Mouse (Mus musculus) lung, postnatal 25 days (tissue): Measurements from ENCODE around the gene Ap2a1.
"Not testable (repeated sequence)": the region's sequence is repeated elsewhere in the genome, so short reads cannot be mapped to it uniquely, and the experiment has no call there.

Source experiments
- DNase-seq: peaks from one replicate; pipeline ENCODE4 v3.0.0; 2022; ENCODE audit warnings: low spot score

The Ap2a1 gene

GRCm38 (mm10) chr7:44893197-44893596 lies 36.1 kb downstream of the Ap2a1 start:
- no peak for DNase-seq

DNA sequence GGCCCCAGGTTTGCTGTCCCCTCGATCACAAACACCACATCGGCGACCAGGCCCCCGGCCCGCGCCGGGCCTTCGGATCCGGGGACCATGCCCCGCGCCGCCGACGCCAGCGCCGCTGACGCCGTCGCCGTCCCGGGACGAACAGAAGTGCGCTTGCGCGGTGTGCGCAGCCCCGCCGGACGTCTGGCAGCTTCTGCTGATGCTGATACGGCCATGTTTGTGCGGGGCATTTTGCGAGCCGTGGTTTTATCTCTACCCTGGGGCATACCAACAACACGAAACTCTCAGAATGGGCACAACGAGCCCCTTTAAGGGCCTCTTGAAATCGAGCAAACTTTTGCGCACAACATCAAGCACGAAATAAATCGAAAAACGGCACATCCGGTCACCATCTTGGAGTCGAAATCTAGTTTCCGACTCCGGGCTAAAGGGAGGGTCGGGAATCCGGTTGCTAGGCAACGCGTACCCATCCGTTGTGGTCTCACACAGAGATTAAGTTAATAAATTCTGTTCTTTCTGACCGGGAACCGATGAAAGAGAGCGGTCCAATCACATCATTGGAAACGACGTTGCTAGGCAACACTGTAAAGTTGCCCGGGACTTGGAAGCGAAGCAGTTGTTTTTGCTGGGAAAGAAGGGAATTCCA lies 36.9 kb downstream of the Ap2a1 start, which contains the start of gene Med25:
Med25 (minus strand) TSS at position 437 of the 646 bp plus-strand sequence.
- peak; percentile 94 for DNase-seq

- no peak for DNase-seq
Observed at GRCm38 (mm10) chr7:44891611-44892010, 37.7 kb downstream of the Ap2a1 start.

DNA sequence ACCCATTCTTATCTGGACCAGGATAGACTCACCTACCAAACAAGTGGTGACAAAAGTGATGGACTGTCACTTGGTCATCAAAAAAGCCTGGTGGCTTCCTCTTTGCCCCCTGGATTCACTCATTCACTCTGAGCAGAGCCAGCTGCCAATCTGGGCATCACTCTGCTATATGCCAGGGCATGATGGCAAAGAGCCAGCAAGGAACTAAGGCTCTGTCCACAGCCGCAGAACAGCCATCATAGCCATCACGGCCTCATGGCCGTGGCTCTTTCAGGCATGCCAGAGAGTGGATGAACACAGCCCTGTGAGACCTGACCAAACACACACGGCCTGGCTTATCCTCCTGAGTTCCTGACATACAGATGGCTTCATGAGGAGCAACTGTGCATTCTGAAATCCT lies 38.6 kb downstream of the Ap2a1 start:
- DNase-seq: no peak

- DNase-seq: no peak
Observed at GRCm38 (mm10) chr7:44890180-44890579, 39.1 kb downstream of the Ap2a1 start.

GRCm38 (mm10) chr7:44888256-44889105 lies 40.8 kb downstream of the Ap2a1 start:
- no peak for DNase-seq

DNA sequence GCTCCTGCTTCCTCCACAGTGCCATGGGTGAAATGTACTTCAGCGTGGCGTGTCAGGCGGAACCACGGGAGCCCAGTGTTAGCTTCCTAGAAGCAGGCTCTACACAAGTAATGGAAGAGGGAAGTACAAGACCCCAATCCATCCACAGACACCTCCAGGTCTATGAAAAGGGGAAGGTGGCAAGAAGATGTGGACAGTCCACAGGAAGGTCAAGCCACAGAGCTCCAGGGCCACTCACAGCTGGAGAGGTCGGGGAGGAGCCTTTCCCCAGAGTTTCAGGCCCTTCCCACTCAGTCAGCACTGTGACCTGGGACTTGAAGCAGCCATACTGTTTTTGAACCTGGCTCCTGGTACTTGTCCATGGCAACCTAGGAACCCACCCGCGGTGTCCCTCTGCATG lies 42.3 kb downstream of the Ap2a1 start:
- no peak for DNase-seq

DNA sequence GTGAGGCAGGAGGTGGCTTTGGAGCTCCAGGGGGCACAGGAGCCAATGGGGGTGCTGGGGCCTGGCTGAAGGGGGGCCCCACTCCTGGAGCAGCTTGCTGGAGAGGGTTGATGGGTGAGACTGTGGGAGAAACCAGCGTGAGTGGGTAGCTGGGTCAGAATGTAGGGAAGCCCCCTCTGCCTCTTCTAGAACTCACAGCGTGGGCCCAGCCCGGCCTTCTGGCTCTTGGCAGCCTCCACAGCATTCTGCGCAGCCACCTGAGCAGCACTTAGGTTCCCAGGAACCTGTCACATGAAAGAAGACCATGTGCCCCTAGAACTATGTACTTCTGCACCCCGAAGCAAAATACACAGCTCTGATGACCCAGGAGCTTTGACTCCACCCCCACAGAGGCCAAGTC lies 44.7 kb downstream of the Ap2a1 start:
- no peak for DNase-seq

- no peak for DNase-seq
Observed at GRCm38 (mm10) chr7:44883036-44883435, 46.3 kb downstream of the Ap2a1 start.

- DNase-seq: no peak
Observed at GRCm38 (mm10) chr7:44877833-44878232, 51.5 kb downstream of the Ap2a1 start.

- not testable (repeated sequence) for DNase-seq
Observed at GRCm38 (mm10) chr7:44871774-44872173, 57.5 kb downstream of the Ap2a1 start.

DNA sequence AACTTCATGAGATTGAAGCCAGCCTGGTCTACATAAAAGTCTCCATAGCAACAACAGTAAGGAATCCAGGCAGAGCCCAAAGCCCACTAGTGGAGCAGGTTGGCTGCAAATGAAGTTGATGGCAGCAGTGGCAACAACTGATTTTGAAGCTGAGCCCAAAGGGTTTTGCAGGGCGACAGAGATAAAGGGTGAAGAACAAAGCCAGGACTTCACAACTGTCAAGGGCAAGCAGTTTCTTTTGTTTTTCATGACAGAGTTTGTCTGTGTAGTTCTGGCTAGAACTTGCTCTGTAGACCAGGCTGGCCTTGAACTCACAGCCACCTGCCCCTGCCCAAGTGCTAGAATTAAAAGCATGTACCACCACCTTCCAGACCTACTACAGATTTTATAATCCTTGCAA lies 58.1 kb downstream of the Ap2a1 start:
- no peak for DNase-seq

DNA sequence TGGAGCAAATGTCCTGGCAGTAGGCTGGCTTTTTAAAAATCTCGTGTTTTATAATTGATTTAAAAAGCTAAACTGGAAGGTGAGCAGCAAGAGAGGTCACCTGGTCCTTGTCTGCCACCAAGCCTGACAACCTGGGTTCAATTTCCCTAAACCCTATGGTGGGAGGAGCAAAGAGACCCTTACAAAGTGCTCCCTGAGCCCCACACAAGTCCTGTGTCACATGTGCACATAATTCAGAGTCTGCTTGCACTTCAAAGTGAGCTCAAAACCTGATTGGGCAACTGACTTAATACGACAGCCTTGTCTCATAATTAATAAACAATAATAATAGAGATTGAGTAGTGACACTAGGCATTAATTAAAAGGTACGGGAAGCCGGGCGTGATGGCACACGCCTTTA lies 58.7 kb downstream of the Ap2a1 start:
- no peak for DNase-seq

- peak; percentile 95 for DNase-seq
Observed at GRCm38 (mm10) chr7:44869697-44870528, 59.4 kb downstream of the Ap2a1 start, which contains the start of gene Ptov1. Gene Ptov1 (minus strand): TSS chr7:44869788.

DNA sequence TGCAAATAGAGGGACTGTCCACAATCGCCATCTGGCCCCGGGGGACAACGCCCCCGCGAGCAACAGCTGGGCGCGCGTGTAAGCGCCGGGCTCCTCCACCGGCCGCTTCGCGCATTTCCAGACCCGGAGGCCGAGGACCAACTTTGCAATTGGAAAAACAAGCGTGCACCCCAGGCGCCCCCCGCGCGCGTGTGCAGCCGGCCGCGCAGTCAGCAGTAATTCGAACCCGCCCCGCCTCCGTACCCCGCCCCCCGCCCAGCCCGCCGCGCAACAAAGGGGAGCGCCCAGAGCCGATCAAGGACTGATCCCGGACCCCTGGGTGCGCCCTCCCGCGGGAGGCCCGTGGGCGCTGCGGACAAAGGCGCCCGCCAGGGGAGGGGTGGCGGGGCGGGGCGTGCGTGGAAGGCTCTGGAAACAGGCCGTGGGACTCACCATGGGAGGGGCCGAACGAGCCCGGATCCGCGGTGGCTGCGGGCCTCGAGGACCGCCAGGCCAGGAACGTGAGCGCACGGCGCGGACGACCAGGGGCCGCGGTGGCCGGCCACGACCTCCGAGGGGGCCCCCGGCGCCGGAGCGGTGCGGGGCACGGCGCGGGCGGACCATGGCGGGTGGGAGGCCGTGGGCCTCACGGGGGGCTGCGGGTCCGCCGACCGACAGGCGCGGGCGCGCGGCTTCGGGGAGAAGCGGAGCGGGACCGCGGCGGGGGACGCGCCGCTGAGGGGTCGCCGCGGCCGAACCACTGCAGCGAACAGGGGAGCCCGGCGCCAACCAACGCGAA lies 60.2 kb downstream of the Ap2a1 start:
- DNase-seq: peak; percentile 68

- DNase-seq: peak; percentile 84
Observed at GRCm38 (mm10) chr7:44868465-44868864, 60.8 kb downstream of the Ap2a1 start.

DNA sequence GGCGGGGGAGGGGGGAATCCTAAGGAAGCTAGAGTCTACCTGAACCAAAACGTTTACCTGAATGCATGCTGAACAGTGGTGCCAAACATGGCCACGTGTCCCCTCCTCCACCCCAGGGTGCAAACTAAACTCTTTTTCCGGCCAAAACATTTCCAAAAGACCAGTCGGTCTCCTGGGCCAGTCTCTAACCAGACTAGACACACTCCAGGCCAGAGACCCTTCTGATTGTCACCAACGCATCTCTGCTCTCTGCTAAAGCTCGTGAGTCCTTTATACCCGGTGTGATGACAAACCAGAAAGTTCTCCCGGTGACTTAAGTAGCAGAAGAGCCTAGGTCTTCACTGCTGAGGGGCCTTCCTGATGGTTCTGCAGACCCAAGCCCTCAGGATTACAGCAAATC lies 61.5 kb downstream of the Ap2a1 start:
- no peak for DNase-seq

DNA sequence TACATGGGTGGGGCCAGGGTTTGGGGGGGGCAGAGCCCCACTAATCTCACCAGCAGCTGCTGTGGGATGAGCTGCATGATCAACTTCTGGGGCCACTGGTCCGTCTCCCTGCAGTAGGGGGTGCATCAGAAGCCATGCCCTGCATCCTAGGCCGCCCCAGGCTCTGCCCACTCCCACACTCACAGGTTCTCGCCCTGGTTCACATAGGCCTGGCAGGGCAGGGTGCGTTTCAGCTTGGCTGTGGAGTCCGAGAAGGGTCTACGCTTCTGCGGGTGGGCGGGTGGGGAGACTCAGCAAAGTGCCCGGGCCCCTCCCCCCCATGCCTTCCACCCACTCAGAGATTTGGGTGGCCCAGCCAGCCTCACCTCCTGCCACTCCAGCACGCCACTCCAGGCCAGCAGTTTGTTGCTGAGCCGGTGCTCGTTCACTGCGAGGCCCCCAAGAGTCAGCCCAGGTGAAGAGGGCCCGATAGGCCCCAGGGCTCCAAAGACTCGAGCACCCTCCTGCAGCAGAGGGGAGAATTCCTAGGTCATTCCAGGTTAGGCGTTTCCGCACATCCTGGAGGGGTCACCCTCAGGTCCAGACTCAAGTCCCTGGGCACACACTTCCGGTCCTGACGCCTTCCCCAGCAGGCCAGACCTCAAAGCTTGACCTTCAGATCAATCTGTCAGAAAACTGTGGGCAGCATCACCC lies 62.1 kb downstream of the Ap2a1 start:
- DNase-seq: no peak

DNA sequence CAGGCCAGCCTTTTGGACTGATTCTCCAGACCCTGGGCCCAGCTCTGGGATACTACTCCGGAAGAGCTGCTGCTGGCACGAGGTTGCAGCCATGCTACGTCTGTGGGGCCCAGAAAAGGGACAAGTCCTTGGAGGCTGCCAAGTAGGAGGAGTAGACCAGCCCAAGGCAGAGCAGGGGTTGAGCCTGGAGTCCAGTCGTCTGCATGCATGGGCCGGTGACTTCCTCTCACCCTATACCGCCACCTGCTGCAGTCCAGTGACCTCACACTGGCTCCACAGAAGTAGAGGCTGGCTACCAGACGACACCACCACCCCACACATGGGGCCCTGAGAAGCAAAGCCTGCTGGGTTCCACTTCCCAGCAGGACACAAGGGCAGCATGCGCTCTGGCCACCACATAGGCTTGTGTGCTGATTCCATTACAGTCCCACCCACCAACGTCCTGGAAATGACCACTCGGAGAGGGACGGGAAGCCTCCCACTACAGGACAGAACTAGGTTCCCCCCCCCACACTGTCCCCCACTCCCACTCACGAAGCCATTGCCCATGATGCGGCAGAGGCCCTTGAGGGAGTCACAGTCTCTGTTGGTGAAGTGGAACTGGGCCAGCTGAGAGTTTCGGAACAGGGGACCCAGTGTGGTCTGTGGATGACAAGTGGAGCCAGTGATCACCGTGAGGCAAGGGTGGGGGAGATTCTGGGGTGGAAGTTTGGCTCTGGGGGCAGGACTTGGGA lies 62.9 kb downstream of the Ap2a1 start:
- DNase-seq: peak; percentile 64
